Mouse (Mus musculus) cerebellum, postnatal 25 days (tissue): Measurements from ENCODE around the gene Esrrg.

Experiments used
- DNase-seq, 2 experiments: peaks; one replicate each; pipeline ENCODE4 v3.0.0; 2021; ENCODE audit warnings: mixed read lengths in 2 of 2

Gene Esrrg

DNA sequence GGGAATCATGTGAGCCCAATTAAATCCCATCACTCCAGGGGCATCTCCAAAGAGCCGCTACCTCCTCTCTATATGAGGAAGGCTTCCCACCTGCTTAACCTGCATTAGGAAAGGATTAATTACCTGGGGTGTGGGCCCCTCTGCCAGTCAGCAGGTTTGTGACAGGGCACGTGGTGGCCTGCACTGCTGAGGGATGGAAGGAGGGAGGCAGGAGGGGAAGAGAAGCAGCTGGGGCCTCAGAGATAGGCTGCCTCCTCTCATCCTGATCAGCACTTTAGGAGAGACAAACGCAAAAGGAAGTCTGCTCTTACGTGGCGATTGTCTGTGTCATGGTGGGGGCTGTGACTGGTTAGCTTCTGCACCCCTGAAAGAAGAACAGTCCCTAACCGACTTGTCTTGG is 555.7 kb downstream of the Esrrg start:
- DNase-seq, result no peak

DNA sequence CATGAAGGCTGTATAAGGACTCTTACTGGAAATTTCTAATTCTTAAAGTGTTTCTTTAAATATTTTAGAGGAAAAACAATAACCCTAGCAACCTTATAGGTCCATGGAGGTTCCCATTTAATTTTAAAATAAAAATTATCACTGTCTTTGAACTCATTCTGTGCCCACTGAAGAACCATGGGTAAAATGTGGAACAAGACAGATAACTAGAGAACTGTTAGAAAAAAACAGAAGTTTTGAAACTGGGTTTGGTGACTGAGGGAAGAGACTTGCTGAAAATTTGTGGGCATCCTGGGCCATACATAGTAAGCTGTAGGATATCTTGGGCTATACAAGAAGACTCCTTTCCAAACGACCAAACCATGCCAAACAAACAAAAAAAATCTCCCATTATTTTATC is 565.3 kb downstream of the Esrrg start:
- DNase-seq, result no peak

DNA sequence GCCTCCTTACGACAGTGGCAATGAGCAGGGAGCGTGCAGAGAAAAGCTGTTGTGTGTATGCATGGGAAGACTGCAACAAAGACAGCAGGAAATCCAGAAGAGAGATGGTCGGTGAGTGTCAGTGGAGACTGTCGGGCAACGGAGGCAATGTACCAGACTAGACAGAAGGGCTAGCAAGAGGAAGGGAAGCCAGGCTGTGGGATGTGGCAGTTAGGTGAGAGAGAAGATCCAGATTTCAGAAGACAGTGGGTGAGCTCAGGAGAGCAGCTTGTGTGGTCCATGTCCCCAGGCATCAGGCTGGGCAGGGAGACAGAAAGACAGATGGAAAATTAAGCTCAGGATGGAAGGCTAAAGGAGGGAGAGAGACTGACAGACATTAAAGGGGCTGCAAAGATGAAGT is 574.4 kb downstream of the Esrrg start:
- DNase-seq, result peak; percentile 23 to 26

DNA sequence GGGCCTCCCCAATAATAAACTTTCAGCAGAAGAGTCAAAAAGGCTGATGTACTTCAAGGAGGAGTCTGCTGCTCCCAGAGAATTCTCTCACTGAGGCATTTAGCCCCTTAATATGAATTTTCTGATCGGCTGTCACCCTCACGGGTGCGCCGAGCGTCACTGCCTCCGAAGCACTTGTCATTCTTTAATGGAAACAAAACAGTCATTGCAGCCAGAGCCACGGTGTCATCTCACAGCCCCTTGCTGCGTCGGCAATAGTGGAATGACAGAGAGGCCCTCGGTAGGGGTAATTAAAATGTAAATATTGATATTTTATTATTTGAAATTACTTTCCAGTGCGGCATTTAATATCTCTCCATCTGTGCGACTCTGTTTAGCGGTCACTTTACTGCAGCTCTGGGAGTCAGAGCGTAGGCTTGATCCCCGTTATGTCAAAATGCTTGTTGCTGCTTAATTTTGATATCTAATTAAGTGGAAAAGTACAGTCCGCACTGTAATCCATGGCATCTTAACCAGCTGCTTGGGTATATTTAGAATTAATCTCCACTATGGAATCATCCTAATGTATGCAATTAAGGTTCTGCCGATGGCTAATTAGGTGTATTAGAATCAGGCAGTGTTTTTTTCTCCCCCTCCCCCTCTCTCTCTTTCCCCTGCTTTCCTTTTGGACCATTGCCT is 578.0 kb downstream of the Esrrg start:
- DNase-seq, result no peak

DNA sequence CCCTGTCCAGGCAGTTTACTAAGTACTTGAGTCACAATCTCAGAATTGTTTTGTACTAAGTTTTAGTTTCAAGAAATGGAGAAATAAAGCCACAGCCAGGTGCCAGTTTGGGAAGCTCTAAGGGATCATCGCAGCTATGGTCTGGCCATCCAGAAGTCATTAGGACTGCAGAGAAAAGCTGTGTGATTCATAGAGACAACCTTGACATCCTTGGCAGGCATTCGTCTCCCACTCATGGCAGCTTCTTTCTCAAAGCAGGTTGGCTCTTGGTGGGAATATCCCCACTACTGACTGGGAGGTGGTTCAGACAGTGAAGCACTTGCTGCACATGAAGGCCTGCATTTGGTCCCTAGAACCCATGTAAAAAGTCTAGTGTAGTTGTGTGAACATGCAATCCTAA is 584.4 kb downstream of the Esrrg start:
- DNase-seq, result no peak

DNA sequence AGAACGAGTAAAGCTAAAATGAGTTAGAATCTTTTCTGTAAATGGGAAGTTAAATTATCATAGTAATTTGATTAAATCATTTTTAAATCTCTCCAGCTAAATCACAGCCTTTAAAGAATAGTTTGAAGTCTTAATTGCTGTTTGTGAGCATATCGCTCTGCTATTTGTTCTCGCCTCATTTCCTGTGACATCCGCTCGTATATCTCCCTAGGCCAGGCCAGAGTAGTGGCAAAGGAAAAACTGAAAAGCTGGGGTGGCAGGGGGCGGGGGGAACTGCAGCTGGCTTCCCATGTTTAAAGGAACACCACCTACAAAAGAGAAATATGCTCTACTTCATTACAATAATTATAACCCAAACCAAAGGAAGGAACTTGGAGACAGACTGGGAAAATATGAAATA is 598.8 kb downstream of the Esrrg start:
- DNase-seq, result no peak

DNA sequence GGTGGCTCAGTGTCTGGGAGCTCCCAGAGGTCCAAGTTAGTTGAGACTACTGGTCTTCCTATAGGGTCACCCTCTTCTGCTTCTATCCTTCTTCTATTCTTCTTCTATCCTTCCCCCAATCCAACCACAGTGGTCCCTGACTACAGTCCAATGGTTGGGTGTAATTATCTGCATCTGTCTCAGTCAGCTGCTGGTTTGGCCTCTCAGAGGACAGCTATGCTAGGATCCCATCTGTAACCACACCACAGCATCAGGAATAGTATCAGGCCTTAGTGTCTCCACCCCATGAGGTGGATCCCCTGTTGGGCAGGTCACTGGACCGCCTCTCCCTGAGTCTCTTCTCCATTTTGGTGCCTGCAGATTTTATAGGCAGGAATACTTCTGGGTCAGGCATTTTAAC is 600.4 kb downstream of the Esrrg start:
- DNase-seq, result no peak

DNA sequence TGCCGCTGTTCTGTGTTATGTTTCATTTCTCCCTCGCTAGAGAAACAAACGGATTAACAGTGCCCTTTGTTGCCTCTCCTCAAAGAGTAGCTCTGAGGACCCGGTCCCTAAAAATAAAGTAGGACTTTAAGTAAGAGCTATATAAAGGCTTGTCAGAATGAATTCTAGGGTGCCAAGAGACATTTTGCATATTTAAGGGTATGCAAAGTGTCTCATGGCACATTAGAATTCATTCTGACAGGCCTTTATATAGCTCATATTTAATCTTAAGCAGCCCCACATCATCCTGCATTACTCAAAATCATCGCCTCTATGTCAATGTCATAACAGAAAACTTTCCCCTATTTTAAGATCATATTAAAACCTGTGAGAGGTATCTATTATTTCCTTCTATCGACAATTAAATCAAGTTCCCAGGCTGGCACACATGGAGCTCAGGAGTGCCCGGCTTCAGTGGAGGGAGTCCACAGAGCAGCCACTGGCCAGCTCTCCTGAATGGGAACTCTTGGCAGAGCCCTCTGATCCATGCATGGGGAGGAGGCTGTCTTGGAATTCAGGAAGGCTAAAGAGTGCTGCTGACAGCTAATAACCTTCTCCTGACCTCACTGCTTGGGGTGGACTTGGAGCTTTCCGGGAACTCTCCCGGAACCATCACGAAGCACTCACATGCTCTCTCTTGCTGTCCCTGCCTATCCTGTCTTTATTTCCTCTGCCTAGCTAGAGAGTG is 606.5 kb downstream of the Esrrg start:
- no peak for DNase-seq

DNA sequence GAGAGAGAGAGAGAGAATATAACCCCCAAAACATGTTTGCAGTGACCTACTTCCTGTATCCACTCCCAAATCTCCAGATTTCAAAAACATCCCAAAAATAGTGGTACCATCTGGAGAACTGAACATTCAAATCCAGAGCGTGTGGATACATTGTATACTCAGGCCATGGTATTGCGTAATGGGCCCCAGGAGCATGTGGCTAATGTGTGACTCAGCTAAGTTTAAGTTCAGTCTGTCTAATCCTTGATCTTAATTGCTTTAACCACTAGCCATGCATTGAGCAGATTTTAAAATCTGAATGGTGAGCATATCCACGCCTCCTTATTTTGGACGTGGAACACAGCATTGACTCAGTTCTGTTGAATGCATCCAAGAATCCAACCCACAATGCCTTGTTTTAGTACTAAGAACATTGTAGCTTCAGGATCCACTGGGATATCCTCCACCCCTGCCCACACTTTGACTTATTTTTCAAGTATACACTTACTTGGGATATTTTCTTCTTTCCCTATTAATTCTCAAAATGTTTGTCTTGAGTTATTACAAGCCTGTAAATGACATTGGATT is 612.7 kb downstream of the Esrrg start:
- DNase-seq, result no peak

DNA sequence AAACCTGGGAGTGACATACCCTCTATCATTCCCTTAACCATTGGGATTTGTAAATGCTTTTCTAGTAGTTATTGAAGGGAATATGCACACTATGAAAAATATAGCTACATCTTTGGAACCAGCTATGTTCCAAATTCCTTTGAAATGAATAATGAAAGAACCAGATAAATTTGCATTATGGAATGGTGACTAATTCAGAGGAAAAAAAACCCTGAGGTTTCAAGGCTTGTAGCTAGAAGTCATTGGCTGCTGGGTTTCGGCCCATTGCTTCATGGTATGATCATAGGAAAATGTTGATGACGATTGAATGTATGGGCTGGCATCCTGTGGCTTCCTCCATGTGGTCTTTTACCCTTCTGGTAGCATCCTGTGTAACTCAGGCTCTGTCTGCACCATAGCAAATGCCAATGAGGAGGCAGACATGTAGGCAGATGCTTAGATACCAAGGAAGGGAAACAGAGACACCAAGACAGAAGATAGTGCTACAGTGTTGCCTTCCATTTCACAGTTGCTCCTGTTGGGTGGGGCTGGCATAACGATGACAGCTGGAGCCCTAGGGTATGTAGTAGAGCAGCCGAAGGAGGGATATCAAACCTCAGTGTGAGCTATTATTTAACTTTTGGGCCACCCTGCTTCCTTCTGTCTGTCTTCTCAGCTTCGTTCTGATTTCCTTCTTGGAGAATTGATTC is 624.6 kb downstream of the Esrrg start:
- no peak for DNase-seq

DNA sequence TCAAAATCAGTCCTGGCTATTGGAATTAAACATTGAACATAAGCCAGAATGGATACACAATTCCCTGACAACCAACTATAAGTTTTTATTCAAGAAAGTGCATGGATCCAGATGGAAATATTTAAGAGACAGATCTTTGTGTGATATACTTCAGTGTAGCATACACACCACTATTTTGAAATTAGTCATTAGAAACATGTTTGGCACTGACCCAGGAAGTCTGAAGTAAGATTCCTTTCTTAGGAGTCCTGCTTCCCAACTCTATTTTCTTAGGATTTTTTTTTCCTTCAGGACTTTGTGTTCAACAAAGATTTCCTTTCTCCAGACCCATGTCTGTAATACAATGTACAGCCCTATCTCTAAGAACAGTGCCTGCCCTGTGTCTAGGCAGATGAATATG is 630.0 kb downstream of the Esrrg start:
- no peak for DNase-seq

DNA sequence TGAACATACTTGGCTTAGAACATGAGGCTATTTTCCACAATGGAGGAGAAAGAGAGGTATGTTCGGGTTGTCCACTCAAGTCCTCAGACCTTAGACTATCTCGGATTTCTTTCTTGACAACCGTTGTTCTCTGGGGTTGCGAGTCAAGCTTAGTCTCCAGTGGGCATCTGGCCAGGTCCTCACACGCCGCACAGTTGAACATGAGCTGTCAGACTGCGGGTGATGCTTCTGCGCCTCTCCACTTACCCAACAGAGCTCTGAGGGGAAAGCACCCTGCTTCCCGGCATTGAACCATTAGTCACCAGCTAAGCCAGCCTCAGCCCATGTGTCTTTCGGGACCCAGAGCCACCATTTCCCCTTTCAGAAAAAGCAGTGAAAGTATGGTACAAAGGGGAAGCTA is 633.2 kb downstream of the Esrrg start:
- DNase-seq, result peak in 1 of 2 experiments; percentile 9

DNA sequence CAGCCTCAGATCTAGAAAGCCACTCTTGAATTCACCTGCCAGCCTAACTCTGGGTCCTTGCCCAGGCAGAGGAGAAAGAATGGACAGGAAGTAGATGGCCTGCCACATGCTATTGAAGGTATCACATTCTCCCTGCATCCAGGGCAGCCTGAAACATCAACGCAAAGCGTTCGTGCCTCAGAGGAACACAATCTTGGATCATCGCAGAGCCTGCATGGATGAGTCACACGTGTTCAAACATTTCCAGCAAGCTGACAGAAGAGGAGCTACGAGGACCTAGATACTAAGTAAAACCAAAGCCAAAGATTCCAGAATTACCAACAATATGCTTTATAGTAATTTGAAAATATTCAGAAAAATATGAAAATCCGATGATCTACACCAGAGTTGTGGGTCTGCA is 648.9 kb downstream of the Esrrg start:
- peak in 1 of 2 experiments; percentile 16 for DNase-seq

DNA sequence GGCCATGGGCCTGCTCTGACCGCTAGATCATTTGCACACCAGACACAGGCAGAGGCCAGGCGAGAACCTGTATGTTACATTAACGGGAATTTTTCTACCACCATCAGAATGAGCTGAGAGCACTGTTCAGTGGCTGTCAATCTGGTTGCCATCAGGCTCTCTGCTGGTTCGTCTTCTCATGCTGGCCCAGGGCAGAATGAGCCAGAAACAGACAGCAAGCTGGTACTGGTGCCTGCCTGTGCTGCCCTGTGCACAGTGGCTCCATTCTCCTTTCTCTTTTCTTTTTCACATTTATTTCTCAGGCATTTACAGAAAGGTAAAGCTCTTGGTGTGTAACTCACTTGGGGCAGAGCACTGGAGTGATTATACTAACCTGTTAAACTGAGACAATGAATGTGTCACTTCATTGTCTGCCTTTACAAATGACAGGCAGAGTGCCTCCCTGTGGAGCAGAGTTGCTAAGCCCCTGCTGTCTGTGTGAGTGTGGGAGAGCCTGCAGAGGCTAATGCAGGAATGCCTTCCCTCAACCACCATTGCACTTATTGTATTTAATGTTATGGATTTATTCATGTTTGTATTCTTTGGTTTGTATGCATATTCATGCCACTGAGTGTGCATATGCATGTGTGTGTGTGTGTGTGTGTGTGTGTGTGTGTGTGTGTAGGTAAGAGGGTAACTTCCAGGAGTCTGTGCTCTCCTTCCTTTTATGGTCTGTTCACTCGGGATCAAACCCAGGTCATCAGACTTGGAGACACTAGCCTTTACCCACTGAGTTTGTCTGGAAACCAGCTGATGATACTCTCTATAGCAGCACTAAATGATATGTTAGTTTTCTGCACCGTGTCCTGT is 651.9 kb downstream of the Esrrg start:
- DNase-seq, result no peak

DNA sequence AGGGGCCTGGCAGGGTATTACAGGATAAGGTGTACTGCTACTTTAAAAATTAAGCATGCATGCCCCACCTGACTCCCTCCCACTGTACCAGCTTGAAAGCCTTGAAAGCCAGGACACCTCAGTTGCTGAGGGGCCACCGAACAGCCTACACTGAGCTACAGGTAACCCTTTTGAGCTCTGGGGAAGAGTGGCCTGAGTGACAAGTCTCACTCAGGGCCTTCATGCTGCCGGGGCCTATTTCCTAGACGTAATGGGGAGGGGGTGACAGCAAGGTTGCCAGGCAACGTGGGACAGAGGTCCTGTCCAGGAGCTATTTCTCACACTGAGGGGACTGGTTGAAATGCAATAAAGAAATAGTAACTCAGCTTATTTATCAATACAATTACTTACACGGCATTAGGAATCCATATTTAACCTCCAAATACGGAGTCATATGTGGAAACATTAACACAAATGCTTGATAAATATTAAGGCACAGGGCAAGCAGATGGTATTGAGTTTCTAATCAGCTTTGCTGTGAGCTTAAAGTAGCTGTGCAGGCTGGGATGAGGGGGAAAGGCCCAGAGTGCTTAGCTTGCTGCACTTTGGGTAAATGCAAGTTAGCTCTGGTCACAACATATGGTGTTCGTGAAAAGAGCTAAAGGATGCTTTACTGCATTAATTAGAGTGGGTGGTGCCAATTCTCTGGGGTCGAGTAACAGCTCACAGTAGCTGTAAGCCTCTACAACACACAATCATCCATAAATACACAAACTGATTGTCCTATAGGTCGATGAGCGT is 653.5 kb downstream of the Esrrg start, which contains the start of gene Ush2a:
TSS of gene Ush2a (plus strand) at position 121 of the 780 bp plus-strand sequence.
- no peak for DNase-seq
